Mouse (Mus musculus): Measurements from ENCODE around the gene Nrip3. TPM values are rescaled to one million over a fixed set of nuclear protein-coding genes. Genes with fewer than 3 reads are reported as not detected.
A peak's percentile ranks its signal among the peaks of the same experiment; 100 is the strongest.

The Nrip3 gene
- polyA plus RNA-seq, 1 experiment from 2014 or later: 8.4 TPM

- Histone ChIP-seq H3K36me3 (replicated peaks) (no peaks in the 10 kb centered on the region), H3K9ac (no peak overlapping the region), H3K27me3 (replicated peaks) (no peaks in the 10 kb centered on the region), H3K9me3 (no peaks in the 10 kb centered on the region), H3K4me1 (peaks cover 31% of the 10 kb centered on the region), H3K4me3 (no peak overlapping the region), H3K4me2 (no peak overlapping the region), H3K27ac (no peak overlapping the region)
- no peak for ATAC-seq (replicated peaks)
- 91% methylated on average over 8 of the region's 8 CpGs for WGBS
Measured at GRCm38 (mm10) chr7:109754034-109754433, 27.8 kb downstream of the Nrip3 start.

- ATAC-seq (replicated peaks): peak; percentile 95
- under 1% methylated on average over 74 of the region's 74 CpGs for WGBS
Measured at GRCm38 (mm10) chr7:109752008-109752925, 29.6 kb downstream of the Nrip3 start, which contains the start of gene Tmem9b. Tmem9b (minus strand) TSS chr7:109752875.

DNA sequence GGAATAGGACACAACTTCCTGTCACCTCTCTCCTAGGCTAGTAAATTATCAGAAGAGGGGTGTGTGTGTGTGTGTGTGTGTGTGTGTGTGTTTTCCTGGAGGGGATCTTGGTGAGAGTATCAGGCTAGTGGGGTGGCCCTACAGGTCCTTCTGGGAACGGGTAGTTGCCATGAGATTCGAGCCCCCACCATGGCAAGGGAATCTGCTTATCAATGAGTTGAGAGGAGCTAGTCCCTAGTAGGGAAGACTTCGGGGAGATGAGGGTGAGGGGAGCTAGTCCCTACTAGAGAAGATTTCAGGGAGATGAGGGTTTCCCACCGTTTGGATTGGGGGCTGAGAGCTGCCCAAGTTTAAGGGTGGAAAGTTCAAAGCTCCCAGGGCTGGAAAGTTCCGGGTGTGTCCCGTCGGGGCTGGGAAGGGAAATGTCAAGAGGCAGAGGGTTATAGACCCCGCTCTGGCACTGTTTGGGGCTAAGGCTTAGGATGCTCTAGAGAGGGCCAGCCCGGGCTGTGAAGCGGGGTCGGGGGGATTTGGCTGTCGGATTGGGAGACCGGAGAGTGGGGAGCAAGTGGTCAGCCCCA lies 30.3 kb downstream of the Nrip3 start:
- Histone ChIP-seq H3K9ac (peak overlapping the region; percentile 88), H3K27me3 (replicated peaks) (no peaks in the 10 kb centered on the region), H3K4me1 (peaks cover 31% of the 10 kb centered on the region), H3K36me3 (replicated peaks) (no peaks in the 10 kb centered on the region; the same call in 1 of the 2 replicates), H3K4me3 (peak overlapping the region; percentile 72), H3K9me3 (no peaks in the 10 kb centered on the region), H3K4me2 (peak overlapping the region; percentile 83), H3K27ac (peak overlapping the region; percentile 84)
- 3% methylated on average over 13 of the region's 13 CpGs for WGBS
- ATAC-seq (replicated peaks): peak; percentile 76

More at GRCm38 (mm10) chr7:109752008-109752925, 29.6 kb downstream of the Nrip3 start, which contains the start of gene Tmem9b:
- peak within 1 kb of the TSS; percentile 72 for H3K4me3 ChIP-seq
- peaks cover 31% of the 10 kb centered on the region for H3K4me1 ChIP-seq
- peak within 1 kb of the TSS; percentile 88 for H3K9ac ChIP-seq
- H3K27me3 ChIP-seq (replicated peaks): no peaks in the 10 kb centered on the region
- peak within 1 kb of the TSS; percentile 84 for H3K27ac ChIP-seq
- H3K36me3 ChIP-seq (replicated peaks): no peaks in the 10 kb centered on the region
- no peaks in the 10 kb centered on the region for H3K9me3 ChIP-seq
- H3K4me2 ChIP-seq: peak within 1 kb of the TSS; percentile 83

DNA sequence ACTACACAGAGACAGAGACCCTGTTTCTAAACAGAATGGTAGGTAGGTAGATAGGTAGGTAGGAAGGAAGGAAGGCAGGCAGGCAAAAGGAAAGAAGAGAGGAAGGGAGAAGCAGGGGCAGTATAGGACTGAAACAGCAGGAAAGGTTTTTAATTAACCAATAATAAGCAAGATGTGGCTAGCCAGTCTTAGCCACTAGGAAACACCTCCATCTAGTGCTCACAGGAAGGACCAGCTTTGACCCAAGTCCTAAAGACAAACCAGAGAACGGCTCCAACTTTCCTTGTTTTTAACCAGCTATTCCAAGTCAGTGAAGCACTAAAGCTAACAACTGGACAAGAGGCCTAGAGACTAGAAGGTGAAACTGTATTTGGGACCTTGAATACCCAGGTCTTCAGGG lies 34.1 kb downstream of the Nrip3 start:
- peaks cover 17% of the 10 kb centered on the region for H3K4me1 ChIP-seq
- 71% methylated on average over 1 of the region's 1 CpGs for WGBS
- H3K27me3 ChIP-seq (replicated peaks): no peaks in the 10 kb centered on the region
- H3K27ac ChIP-seq: no peak overlapping the region
- H3K4me2 ChIP-seq: no peak overlapping the region
- H3K9ac ChIP-seq: no peak overlapping the region
- no peaks in the 10 kb centered on the region for H3K9me3 ChIP-seq
- peaks cover 15% of the 10 kb centered on the region for H3K36me3 ChIP-seq (replicated peaks)
- ATAC-seq (replicated peaks): no peak
- no peak overlapping the region for H3K4me3 ChIP-seq

DNA sequence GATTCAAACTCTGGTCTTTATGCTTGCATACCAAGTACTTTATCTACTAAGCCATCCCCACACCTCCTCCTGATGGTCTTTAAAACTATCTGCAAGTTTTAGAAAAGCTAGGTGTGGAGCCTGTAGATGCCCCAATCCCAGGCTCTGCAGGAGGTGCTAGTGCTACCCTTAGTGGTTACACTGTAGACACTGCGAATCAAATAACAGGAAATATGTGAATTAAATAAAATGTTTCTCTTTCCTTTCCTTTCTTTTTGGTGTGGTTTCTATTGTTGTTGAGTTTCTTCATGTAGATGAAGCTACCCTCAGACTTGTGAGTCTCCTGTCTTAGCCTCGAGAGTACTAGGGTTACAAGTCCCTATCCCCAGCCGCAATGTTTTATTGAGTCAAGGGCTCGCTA lies 40.1 kb downstream of the Nrip3 start:
- no peaks in the 10 kb centered on the region for H3K27me3 ChIP-seq (replicated peaks)
- no peak overlapping the region for H3K9ac ChIP-seq
- H3K4me1 ChIP-seq: no peaks in the 10 kb centered on the region
- peaks cover 41% of the 10 kb centered on the region for H3K36me3 ChIP-seq (replicated peaks)
- H3K4me3 ChIP-seq: no peak overlapping the region
- 87% methylated on average over 4 of the region's 4 CpGs for WGBS
- ATAC-seq (replicated peaks): no peak
- no peaks in the 10 kb centered on the region for H3K9me3 ChIP-seq
- H3K4me2 ChIP-seq: no peak overlapping the region
- H3K27ac ChIP-seq: no peak overlapping the region

DNA sequence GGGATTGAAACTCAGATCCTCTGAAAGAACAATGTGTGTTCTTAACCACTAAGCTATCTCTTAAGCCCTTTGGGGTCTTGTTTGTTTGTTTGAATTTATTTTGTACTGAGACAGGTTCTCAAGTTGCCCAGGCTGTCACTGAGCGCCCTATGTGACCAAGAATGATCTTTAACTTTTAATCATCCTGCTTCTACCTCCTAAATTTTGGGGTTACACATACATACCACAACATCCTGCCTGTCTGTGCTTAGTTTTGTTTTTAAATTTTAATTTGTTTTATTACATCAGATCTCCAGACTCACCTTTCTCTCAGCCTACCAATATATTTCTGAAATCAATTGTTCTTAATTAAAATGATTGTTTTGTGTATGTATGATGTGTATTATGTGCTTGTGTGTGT lies 40.8 kb downstream of the Nrip3 start:
- WGBS: 100% methylated on average over 1 of the region's 1 CpGs
- H3K36me3 ChIP-seq (replicated peaks): peaks cover 47% of the 10 kb centered on the region

DNA sequence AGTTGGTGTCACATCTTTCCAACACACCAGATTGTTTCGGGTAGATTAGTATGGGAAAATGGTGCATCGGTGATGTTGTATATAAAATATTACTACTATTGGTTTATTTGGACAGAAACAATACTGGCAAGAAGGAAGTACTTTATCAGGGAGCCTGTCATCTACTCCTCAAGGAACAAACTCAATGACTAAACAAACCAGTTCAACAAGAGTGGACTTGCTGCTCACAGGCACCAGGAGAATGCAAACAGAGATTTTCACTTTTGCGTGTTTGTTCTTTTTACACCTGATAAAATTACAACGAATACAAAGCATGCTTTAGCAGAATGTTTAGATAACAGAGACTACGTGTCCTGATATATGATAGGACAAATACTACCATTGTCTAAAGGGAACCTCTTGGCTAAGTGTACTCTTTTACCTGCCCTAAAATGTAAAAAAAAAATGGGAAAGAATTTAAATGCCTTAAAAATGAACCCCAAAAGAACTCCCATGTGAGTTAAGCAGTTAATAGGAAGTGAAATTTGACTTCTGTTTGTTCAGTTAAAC lies 41.9 kb downstream of the Nrip3 start:
- H3K9me3 ChIP-seq: no peaks in the 10 kb centered on the region
- no peak overlapping the region for H3K4me2 ChIP-seq
- no peaks in the 10 kb centered on the region for H3K4me1 ChIP-seq
- no peak overlapping the region for H3K4me3 ChIP-seq
- 95% methylated on average over 5 of the region's 5 CpGs for WGBS
- H3K9ac ChIP-seq: no peak overlapping the region
- ATAC-seq (replicated peaks): no peak
- H3K27ac ChIP-seq: no peak overlapping the region
- peaks cover 48% of the 10 kb centered on the region for H3K36me3 ChIP-seq (replicated peaks)
- no peaks in the 10 kb centered on the region for H3K27me3 ChIP-seq (replicated peaks)

More for the DNA sequence above, 40.8 kb downstream of the Nrip3 start:
- Histone ChIP-seq H3K9me3 (no peaks in the 10 kb centered on the region), H3K4me3 (no peak overlapping the region), H3K4me1 (no peaks in the 10 kb centered on the region), H3K27me3 (replicated peaks) (no peaks in the 10 kb centered on the region), H3K9ac (no peak overlapping the region), H3K27ac (no peak overlapping the region), H3K4me2 (no peak overlapping the region)
- ATAC-seq (replicated peaks): no peak

DNA sequence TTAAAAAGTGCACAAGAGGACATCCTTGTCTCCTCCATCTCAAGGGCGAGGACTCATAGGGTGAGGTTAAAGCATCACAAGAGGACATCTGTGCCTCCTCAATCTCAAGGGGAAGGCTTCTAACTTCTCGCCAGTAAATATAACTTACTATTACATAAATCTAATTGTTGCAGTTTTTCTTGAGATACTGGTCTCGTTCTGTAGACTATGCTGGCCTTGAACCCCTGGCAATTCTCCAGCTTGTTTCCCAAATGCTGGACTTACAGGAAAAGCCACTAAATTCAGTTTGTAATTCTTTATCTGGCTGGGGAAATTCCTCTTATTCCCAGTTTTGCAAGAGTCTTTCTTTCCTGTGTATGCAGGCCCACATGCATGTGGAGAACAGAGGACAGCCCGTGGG lies 47.0 kb downstream of the Nrip3 start:
- Histone ChIP-seq H3K4me1 (no peaks in the 10 kb centered on the region), H3K9me3 (no peaks in the 10 kb centered on the region), H3K27me3 (replicated peaks) (no peaks in the 10 kb centered on the region), H3K4me2 (no peak overlapping the region), H3K27ac (no peak overlapping the region), H3K36me3 (replicated peaks) (peaks cover 23% of the 10 kb centered on the region), H3K9ac (no peak overlapping the region), H3K4me3 (no peak overlapping the region)
- ATAC-seq (replicated peaks): no peak
- WGBS: 92% methylated on average over 4 of the region's 4 CpGs

DNA sequence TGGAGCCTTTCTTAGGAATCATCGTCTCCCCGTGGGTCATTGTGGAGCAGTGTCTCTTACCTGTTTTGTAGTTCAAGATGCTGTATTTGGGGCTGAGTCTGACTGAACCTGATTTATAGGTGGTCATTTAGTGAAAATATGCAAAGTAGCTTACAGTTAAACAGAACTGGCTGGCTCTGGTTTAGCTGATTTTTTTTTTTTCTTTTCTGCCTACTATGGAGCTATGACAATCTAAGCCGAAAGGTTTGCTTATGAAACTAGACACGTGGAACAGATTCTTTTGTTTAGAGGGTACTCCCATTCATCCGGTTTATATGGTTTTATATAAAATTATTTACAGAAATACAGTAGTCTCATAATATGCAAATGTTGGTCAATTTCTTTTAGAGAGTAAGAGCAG lies 50.2 kb downstream of the Nrip3 start, which contains the start of gene Ascl3:
Ascl3 (minus strand) TSS at position 101 of the 400 bp plus-strand sequence.
- Histone ChIP-seq H3K36me3 (replicated peaks) (peaks cover 13% of the 10 kb centered on the region), H3K27ac (no peak within 1 kb of the TSS), H3K9me3 (no peaks in the 10 kb centered on the region), H3K4me1 (no peaks in the 10 kb centered on the region), H3K9ac (no peak within 1 kb of the TSS), H3K4me3 (no peak within 1 kb of the TSS), H3K4me2 (no peak within 1 kb of the TSS), H3K27me3 (replicated peaks) (no peaks in the 10 kb centered on the region)
- no peak for ATAC-seq (replicated peaks)
- WGBS: 89% methylated on average over 5 of the region's 5 CpGs

DNA sequence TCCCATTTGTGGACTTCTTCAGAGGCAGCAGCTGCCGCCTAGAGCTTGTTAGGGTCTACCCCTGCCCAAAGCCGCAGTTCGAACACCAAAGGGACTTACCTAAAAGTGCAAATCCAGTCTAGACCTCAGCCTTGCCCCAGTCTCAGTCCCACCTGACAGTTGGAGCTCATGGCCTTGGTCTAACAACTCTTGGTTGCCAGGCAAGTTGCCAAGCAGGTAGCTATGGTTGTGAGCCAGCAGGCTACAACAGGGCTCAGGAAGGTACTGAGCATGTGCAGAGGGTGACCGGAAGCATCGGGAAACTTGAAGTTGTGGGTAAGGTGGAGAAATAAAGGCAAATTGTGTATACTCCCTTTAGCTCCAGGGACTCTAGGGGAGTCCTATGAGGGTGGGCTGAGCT lies 58.1 kb downstream of the Nrip3 start, which contains the start of gene BC051019:
BC051019 (minus strand) TSS at position 154 of the 400 bp plus-strand sequence.
- Histone ChIP-seq H3K27me3 (replicated peaks) (no peaks in the 10 kb centered on the region), H3K9me3 (no peaks in the 10 kb centered on the region), H3K4me1 (no peaks in the 10 kb centered on the region), H3K36me3 (replicated peaks) (no peaks in the 10 kb centered on the region), H3K4me2 (no peak within 1 kb of the TSS), H3K9ac (no peak within 1 kb of the TSS), H3K27ac (no peak within 1 kb of the TSS), H3K4me3 (no peak within 1 kb of the TSS)
- WGBS: 93% methylated on average over 5 of the region's 5 CpGs
- ATAC-seq (replicated peaks): no peak

DNA sequence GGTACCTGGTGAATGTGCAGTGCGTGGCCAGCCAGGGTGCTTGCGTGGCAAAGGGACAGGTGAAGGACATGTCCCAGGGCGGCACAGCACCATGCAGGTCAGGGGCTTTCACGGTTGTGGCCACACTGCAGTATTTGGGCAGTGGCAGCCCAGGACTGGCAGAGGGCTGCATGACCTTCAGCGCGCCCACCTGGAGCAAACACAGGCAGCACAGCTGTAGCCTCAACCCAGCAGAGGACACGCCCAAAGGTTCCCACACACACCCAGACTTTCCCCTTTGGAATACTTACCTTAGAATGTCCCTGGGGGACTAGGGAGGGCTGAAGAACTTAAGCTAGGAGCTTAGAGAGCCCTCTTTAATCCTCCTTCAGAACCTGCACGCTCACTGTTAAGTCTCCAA lies 58.7 kb downstream of the Nrip3 start:
- H3K9ac ChIP-seq: no peak overlapping the region
- H3K9me3 ChIP-seq: no peaks in the 10 kb centered on the region
- WGBS: 96% methylated on average over 8 of the region's 8 CpGs
- H3K27me3 ChIP-seq (replicated peaks): no peaks in the 10 kb centered on the region
- no peak for ATAC-seq (replicated peaks)
- no peaks in the 10 kb centered on the region for H3K4me1 ChIP-seq
- no peak overlapping the region for H3K4me2 ChIP-seq
- H3K27ac ChIP-seq: no peak overlapping the region
- no peak overlapping the region for H3K4me3 ChIP-seq
- no peaks in the 10 kb centered on the region for H3K36me3 ChIP-seq (replicated peaks)

- 94% methylated on average over 2 of the region's 2 CpGs for WGBS
- H3K4me3 ChIP-seq: no peak overlapping the region
- H3K27ac ChIP-seq: no peak overlapping the region
- no peaks in the 10 kb centered on the region for H3K4me1 ChIP-seq
- H3K9me3 ChIP-seq: no peaks in the 10 kb centered on the region
- H3K36me3 ChIP-seq (replicated peaks): no peaks in the 10 kb centered on the region
- ATAC-seq (replicated peaks): no peak
- no peak overlapping the region for H3K9ac ChIP-seq
- H3K27me3 ChIP-seq (replicated peaks): no peaks in the 10 kb centered on the region
- H3K4me2 ChIP-seq: no peak overlapping the region
Measured at GRCm38 (mm10) chr7:109722618-109723017, 59.2 kb downstream of the Nrip3 start.

Measured in midbrain, embryonic 15.5 days (tissue).